Mouse (Mus musculus) limb, embryonic 11.5 days (tissue): Measurements from ENCODE around the gene Nipbl. TPM values are rescaled to one million over a fixed set of nuclear protein-coding genes. Genes with fewer than 3 reads are reported as not detected.
"Not testable (repeated sequence)": the region's sequence is repeated elsewhere in the genome, so short reads cannot be mapped to it uniquely, and the experiment has no call there.

Source experiments
- ATAC-seq: fragments of 200-750 bp; cut with Nextera tagmentation; 2 replicates; pipeline ENCODE4 v1.8.0; 2017; ENCODE audit warnings: low read depth; ENCODE audit not compliant: insufficient number of reproducible peaks, low FRiP score, low TSS enrichment
- DNase-seq: peaks from one replicate; pipeline ENCODE4 v3.0.0-alpha.2; 2015; ENCODE audit warnings: low spot score
- H3K27ac ChIP-seq: fragments of 300-500 bp; sonication (generic); replicated peaks from 2 replicates; pipeline ENCODE4 v1.5.1; 2014; ENCODE audit warnings: low read depth, mild to moderate bottlenecking, low read length
- H3K27me3 ChIP-seq: fragments of 300-500 bp; sonication (generic); 2 replicates; pipeline ENCODE4 v1.6.1; 2014; ENCODE audit warnings: mild to moderate bottlenecking, low read length, mixed read lengths; ENCODE audit not compliant: control insufficient read depth, insufficient read depth
- H3K36me3 ChIP-seq: fragments of 300-500 bp; sonication (generic); 2 replicates; pipeline ENCODE4 v1.6.1; 2014; ENCODE audit warnings: mild to moderate bottlenecking, low read length, moderate library complexity, mixed read lengths; ENCODE audit not compliant: control insufficient read depth, insufficient read depth
- H3K4me1 ChIP-seq: fragments of 300-500 bp; sonication (generic); 2 replicates; pipeline ENCODE4 v1.6.1; 2014; ENCODE audit warnings: low read length, mixed read lengths; ENCODE audit not compliant: control insufficient read depth, insufficient read depth
- H3K4me2 ChIP-seq: fragments of 300-500 bp; sonication (generic); 2 replicates; pipeline ENCODE4 v1.6.1; 2014; ENCODE audit warnings: low read depth, mild to moderate bottlenecking, moderate library complexity; ENCODE audit not compliant: severe bottlenecking
- H3K4me3 ChIP-seq: fragments of 300-500 bp; sonication (generic); 2 replicates; pipeline ENCODE4 v1.5.1; 2014; ENCODE audit warnings: low read depth, low read length
- H3K9ac ChIP-seq: fragments of 300-500 bp; sonication (generic); 2 replicates; pipeline ENCODE4 v1.6.1; 2014; ENCODE audit warnings: mild to moderate bottlenecking, low read length
- H3K9me3 ChIP-seq: fragments of 300-500 bp; sonication (generic); 2 replicates; pipeline ENCODE4 v1.6.1; 2016; ENCODE audit warnings: low read length; ENCODE audit not compliant: control insufficient read depth
- WGBS: fragments of 180-500 bp; shearing (Covaris S2); extraction: QIAGEN DNeasy Blood & Tissue Kit; methylation state at CpG from one replicate; pipeline ENCODE4 v1.1.7; 2014; 5-methylcytosine and 5-hydroxymethylcytosine counted together
- polyA plus RNA-seq: library from polyadenylated mRNA; unstranded; fragments of >200 nt; fragmentation: Nextera tagmentation; extraction: Ambion mirVana; gene quantifications from 2 replicates; pipeline ENCODE4 v1.2.1, GENCODE M21; 2014

The Nipbl gene
- polyA plus RNA-seq, 1 experiment from 2014 or later = 25.6 TPM

DNA sequence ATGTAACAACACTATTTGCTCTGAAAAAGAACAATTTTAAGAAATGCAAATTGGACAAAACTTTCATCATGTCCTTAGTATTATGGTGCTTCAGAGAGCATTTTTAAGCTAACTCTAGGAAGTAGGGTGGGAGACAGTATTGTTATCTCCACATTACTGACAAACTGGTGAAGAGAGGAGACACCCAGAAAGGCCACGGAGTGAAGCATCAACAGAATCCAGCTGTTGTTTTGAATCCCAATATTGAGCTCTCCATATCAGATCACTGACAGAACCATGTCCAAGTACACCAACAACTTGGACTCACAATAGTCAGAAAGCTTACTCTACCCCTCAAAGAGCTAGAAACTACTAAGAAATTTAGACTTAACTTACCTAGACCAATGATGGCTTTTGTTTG, 138.8 kb downstream of the Nipbl start:
- H3K27me3 ChIP-seq = no peaks in the 10 kb centered on the region
- H3K36me3 ChIP-seq = peaks cover 18% of the 10 kb centered on the region; the same call in 1 of the 2 replicates
- no peaks in the 10 kb centered on the region for H3K9me3 ChIP-seq
- H3K4me2 ChIP-seq = no peak overlapping the region
- DNase-seq = no peak
- no peak overlapping the region for H3K9ac ChIP-seq
- no peak for ATAC-seq
- H3K27ac ChIP-seq = no peak overlapping the region
- no peak overlapping the region for H3K4me3 ChIP-seq
- no peaks in the 10 kb centered on the region for H3K4me1 ChIP-seq
- WGBS = 92% methylated on average over 1 of the region's 1 CpGs

DNA sequence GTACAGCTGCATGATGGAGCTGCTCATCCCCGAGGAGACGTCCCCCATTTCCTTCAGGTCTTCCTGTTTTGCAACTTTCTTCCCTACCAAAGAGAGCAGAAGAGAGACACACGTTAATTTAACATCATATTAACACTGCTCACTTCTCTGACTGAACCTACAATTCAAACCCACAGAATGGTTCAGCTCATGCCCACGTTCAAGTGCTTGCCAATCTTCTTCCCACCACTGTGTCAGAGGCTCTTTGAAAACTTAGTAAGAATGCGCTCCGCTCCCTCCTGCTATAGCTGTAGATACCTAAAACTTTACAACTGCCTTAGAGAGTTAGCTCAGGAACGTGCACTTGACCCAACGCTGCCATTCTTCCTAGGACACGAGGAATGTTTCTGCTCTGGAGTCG, 141.3 kb downstream of the Nipbl start:
- Histone ChIP-seq H3K27ac (no peak overlapping the region), H3K36me3 (peaks cover 15% of the 10 kb centered on the region; the same call in 1 of the 2 replicates), H3K4me3 (no peak overlapping the region), H3K4me2 (no peak overlapping the region), H3K9ac (no peak overlapping the region), H3K9me3 (no peaks in the 10 kb centered on the region), H3K4me1 (no peaks in the 10 kb centered on the region), H3K27me3 (no peaks in the 10 kb centered on the region)
- ATAC-seq (no peak), DNase-seq (no peak)
- WGBS = 96% methylated on average over 10 of the region's 10 CpGs

DNA sequence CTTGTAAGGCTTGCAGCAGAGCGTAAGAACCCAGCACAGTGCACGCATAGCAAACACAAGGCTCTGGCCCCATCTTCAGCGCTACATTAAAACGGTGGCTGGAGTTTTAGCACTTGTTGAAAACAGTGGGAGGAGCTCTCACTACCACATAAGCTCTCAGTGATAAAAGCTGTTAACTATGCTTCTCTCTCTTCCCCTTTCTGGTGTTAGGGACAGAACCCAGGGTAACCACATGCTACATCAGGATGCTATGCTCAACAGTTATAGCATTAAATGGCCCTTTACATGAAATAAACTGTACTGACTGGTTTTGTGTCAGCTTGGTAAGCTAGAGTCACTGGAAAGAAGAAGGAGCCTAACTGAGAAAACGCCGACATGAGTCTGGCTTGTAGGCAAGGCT, 150.1 kb downstream of the Nipbl start:
- H3K27me3 ChIP-seq = no peaks in the 10 kb centered on the region
- DNase-seq = no peak
- no peak overlapping the region for H3K27ac ChIP-seq
- peaks cover 6% of the 10 kb centered on the region for H3K36me3 ChIP-seq
- H3K4me3 ChIP-seq = no peak overlapping the region
- no peaks in the 10 kb centered on the region for H3K4me1 ChIP-seq
- H3K4me2 ChIP-seq = no peak overlapping the region
- H3K9me3 ChIP-seq = no peaks in the 10 kb centered on the region
- H3K9ac ChIP-seq = no peak overlapping the region
- WGBS = 93% methylated on average over 6 of the region's 6 CpGs
- ATAC-seq = no peak

DNA sequence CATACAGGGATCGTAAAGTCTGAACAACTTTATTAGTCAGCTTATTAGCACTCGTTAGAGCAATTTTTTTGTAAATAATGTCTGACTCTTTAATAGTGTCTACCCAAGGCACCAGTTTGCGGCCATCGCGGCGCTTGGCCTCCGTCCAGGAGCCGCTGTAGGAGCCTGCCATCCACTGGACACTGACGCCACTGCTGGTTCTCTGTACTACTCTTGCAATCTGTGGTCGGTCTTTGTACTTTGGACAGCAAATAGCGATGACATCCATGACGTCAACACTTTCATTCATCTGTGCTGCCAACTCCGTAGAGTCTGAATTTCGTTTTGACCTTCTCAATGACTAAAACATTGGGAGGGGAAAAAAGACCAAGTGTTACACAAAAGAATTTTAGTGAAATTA, 153.0 kb downstream of the Nipbl start:
- H3K27me3 ChIP-seq = no peaks in the 10 kb centered on the region
- peak; percentile 29 for DNase-seq
- peaks cover 6% of the 10 kb centered on the region for H3K36me3 ChIP-seq
- no peak overlapping the region for H3K4me3 ChIP-seq
- no peaks in the 10 kb centered on the region for H3K9me3 ChIP-seq
- H3K9ac ChIP-seq = no peak overlapping the region
- no peak overlapping the region for H3K4me2 ChIP-seq
- WGBS = 82% methylated on average over 14 of the region's 14 CpGs
- ATAC-seq = no peak
- H3K27ac ChIP-seq = no peak overlapping the region
- H3K4me1 ChIP-seq = no peaks in the 10 kb centered on the region

DNA sequence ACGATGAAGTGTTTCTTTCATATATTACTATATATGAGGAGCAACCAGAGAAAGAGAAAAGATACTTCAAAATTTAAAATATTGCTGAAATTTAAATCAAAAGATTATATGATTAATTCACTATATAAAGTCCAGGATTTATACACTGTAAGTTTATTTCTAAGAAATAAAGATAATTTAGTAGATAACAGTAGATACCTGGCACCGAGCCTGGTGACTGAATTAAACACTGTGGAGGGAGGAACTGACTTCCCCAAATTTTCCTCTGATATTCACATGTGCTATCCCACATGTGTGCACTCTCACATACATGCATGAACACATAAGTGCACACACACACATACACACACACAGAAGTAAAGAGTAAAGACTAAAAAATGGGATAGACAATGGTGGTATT, 162.1 kb downstream of the Nipbl start:
- DNase-seq (no peak), ATAC-seq (no peak)
- H3K9me3 ChIP-seq = no peaks in the 10 kb centered on the region
- H3K27me3 ChIP-seq = no peaks in the 10 kb centered on the region
- H3K27ac ChIP-seq = no peak overlapping the region
- 93% methylated on average over 2 of the region's 2 CpGs for WGBS
- no peaks in the 10 kb centered on the region for H3K36me3 ChIP-seq
- H3K4me3 ChIP-seq = no peak overlapping the region
- H3K4me1 ChIP-seq = no peaks in the 10 kb centered on the region
- no peak overlapping the region for H3K4me2 ChIP-seq
- no peak overlapping the region for H3K9ac ChIP-seq

DNA sequence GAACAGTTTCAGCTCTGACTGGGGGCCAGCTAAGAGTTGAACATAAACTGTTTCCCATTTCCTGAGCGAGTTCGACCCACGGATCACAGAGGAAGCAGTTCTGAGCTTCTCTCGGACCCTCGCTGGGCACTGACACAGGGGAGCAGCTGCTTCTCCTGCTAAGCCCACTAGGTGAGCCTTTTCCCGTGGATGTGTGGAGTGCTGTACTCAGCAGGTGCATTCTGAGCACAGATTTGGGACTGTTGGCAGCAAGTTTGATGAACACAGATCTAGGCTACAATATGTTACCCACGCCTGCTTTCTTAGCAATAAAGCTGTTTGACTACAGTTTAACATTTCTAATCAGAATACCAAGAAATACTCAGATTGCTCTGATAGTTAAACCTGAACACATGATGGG, 162.6 kb downstream of the Nipbl start:
- no peak for DNase-seq
- Histone ChIP-seq H3K4me2 (no peak overlapping the region), H3K9ac (no peak overlapping the region), H3K27me3 (no peaks in the 10 kb centered on the region), H3K4me1 (no peaks in the 10 kb centered on the region), H3K9me3 (no peaks in the 10 kb centered on the region), H3K27ac (no peak overlapping the region), H3K4me3 (no peak overlapping the region), H3K36me3 (no peaks in the 10 kb centered on the region)
- 81% methylated on average over 7 of the region's 7 CpGs for WGBS
- no peak for ATAC-seq

DNA sequence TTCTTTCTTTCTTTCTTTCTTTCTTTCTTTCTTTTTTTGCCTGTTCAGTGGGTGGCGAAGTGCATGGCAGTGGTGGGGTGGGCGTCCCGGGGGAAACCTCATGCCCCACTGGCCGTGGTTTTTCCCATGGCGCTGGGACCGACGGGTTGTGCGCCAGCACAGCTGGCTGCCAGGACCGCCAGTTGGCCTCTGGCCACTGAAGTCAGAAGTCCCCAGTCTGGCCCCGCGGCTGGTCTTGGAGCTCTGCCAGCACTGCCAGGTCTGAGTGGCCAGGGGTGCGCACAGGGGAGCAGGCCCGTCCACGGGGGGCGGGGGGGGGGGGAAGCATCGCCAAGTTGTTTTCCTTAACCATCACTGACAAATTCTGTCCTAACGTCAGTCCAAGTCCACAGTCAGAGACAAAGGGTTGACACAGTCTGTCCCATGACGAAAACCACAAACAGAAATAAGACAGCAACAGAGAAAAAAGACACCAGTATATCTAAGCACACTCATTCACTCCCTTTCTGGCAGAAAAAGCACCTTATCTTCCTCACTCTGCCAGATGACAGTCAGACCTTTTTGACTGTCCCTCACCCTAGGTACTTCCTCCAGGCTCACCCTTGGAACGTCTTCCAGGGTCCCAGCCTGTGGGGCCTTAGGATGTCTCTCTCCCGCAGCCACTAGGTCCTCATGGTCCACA, 164.2 kb downstream of the Nipbl start:
- H3K4me2 ChIP-seq = no peak overlapping the region; the same call in 1 of the 2 replicates
- H3K36me3 ChIP-seq = no peaks in the 10 kb centered on the region
- H3K4me3 ChIP-seq = no peak overlapping the region
- 84% methylated on average over 19 of the region's 20 CpGs for WGBS
- H3K27me3 ChIP-seq = no peaks in the 10 kb centered on the region
- H3K4me1 ChIP-seq = no peaks in the 10 kb centered on the region
- no peak overlapping the region for H3K27ac ChIP-seq
- no peak overlapping the region for H3K9ac ChIP-seq
- no peaks in the 10 kb centered on the region for H3K9me3 ChIP-seq
- DNase-seq (peak; percentile 29), ATAC-seq (no peak)

DNA sequence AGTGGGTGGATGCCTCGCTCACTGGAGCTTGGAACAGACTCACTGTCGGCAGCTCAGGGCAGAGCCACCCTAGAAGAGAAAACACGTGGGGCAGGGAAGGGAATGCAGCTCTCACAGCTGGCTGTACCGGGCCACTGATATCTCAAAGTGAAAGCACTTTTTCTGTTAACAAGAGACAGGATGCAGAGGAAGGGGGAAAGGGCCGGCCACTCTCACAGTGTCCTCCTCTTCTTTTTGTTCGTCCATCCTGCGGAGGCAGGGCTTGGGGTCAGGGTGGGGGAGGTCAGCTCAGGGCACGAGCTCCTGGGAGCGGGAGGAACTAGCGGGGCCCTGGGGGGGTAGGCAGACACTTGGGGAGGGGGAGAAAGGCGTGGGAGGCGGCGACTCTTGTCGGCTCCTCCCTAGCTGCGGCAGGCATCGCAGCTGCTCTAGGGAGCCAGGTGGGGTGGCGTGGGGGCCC, 164.9 kb downstream of the Nipbl start:
- no peaks in the 10 kb centered on the region for H3K36me3 ChIP-seq
- ATAC-seq = no peak
- peak overlapping the region; percentile 39 for H3K4me2 ChIP-seq
- no peaks in the 10 kb centered on the region for H3K9me3 ChIP-seq
- no peak overlapping the region for H3K27ac ChIP-seq
- peak overlapping the region; percentile 23 for H3K4me3 ChIP-seq
- 0 out of 2 replicates have a peak overlapping the region, but pooled peaks have one; percentile 27 for H3K9ac ChIP-seq
- no peaks in the 10 kb centered on the region for H3K27me3 ChIP-seq
- DNase-seq = peak; percentile 34
- WGBS = 43% methylated on average over 17 of the region's 17 CpGs
- no peaks in the 10 kb centered on the region for H3K4me1 ChIP-seq

DNA sequence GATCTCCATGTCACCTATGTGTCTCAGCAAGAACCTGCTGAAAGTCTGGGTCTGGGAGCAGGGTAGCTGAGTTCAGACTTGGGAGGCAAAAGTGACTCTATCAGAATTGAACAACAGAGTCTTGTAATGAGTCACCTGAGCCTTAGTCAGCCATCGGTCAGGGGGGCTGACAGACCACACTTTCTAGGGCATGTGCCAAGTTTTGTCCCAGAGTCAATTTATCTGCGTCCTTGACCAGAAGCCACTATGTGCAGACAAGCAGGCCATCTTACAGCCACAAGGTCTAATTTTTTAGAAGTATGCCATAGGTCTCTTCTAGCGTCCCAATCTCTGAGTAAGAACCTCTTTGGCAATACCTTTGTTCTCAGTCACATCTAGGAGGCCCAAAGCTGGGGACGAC, 166.3 kb downstream of the Nipbl start:
- H3K9me3 ChIP-seq, H3K9ac ChIP-seq, ATAC-seq, DNase-seq, H3K27ac ChIP-seq, H3K36me3 ChIP-seq, H3K4me2 ChIP-seq, H3K4me1 ChIP-seq, H3K4me3 ChIP-seq, H3K27me3 ChIP-seq: not testable (repeated sequence)
- 94% methylated on average over 4 of the region's 4 CpGs for whole genome bisulfite sequencing
